Mouse (Mus musculus): ENCODE measurements around the gene Cog7. TPM values are rescaled to one million over a fixed set of nuclear protein-coding genes. Genes with fewer than 3 reads are reported as not detected.
A peak's percentile ranks its signal among the peaks of the same experiment; 100 is the strongest.

Cog7 gene
- polyA plus RNA-seq, 1 experiment from 2014 or later = 22.5 TPM

DNA sequence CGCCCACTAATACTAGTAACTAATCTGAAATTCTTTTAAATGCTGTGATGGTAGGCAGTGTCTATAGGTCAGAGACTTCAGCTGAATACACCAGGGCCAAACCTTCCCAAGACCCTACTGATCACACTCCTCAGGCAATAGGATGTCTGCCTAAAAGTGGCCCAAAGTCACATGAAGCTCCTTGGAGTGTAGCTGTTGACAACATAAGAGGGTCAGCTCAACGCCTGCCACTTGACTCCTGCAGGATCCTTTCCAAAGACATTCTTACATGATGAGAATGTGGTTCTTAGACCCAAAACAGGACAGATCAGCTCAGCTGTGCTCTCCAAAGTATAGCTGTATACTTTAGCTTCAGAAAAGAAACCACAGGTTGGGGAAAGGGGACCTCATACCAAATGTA lies 39.1 kb downstream of the Cog7 start:
- Histone ChIP-seq H3K36me3 (peaks cover 21% of the 10 kb centered on the region), H3K27ac (no peak overlapping the region), H3K27me3 (no peaks in the 10 kb centered on the region), H3K4me3 (no peak overlapping the region), H3K9ac (no peak overlapping the region), H3K4me2 (no peak overlapping the region), H3K4me1 (replicated peaks) (peaks cover 23% of the 10 kb centered on the region), H3K9me3 (no peaks in the 10 kb centered on the region)
- no peak for ATAC-seq (ENCODE audit: low FRiP score)
- 91% methylated on average over 2 of the region's 2 CpGs for WGBS

GRCm38 (mm10) chr7:121941640-121942039 lies 39.9 kb downstream of the Cog7 start:
- no peaks in the 10 kb centered on the region for H3K9me3 ChIP-seq
- ATAC-seq (ENCODE audit: low FRiP score) = no peak
- H3K9ac ChIP-seq = no peak overlapping the region
- no peak overlapping the region for H3K4me2 ChIP-seq
- H3K27me3 ChIP-seq = no peaks in the 10 kb centered on the region
- H3K4me3 ChIP-seq = no peak overlapping the region
- H3K4me1 ChIP-seq (replicated peaks) = peaks cover 28% of the 10 kb centered on the region
- H3K27ac ChIP-seq = no peak overlapping the region
- H3K36me3 ChIP-seq = peaks cover 21% of the 10 kb centered on the region
- 90% methylated on average over 3 of the region's 3 CpGs for WGBS

DNA sequence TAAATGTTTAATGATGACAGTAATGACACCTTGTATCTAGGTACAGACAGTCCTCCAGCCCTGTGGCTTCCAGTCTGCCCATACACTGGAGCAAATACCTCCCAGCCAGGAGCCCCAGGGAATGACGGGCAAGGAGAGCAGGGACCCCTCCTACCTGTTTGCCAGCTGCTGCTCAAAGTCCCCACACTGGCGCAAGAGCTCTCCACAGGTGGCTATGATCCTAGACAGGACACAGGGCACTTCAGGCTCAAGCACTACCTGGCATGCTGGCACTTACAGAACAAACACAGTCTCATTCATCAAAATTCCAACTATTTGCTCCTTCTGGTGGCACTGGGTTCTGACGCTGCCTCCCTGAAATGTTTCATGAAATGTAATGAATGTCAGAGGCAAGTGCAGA lies 40.5 kb downstream of the Cog7 start:
- Histone ChIP-seq H3K4me3 (no peak overlapping the region), H3K36me3 (peaks cover 21% of the 10 kb centered on the region), H3K27me3 (no peaks in the 10 kb centered on the region), H3K9me3 (no peaks in the 10 kb centered on the region), H3K4me1 (replicated peaks) (peaks cover 32% of the 10 kb centered on the region), H3K9ac (no peak overlapping the region), H3K4me2 (no peak overlapping the region), H3K27ac (no peak overlapping the region)
- WGBS = 83% methylated on average over 3 of the region's 3 CpGs
- ATAC-seq (ENCODE audit: low FRiP score) = no peak

- H3K4me2 ChIP-seq = no peak overlapping the region
- H3K9me3 ChIP-seq = no peaks in the 10 kb centered on the region
- ATAC-seq (ENCODE audit: low FRiP score) = peak; percentile 66; the same call in 1 of the 2 replicates
- no peaks in the 10 kb centered on the region for H3K27me3 ChIP-seq
- H3K4me3 ChIP-seq = no peak overlapping the region
- peaks cover 32% of the 10 kb centered on the region for H3K4me1 ChIP-seq (replicated peaks)
- H3K27ac ChIP-seq = no peak overlapping the region
- no peak overlapping the region for H3K9ac ChIP-seq
- WGBS = 43% methylated on average over 4 of the region's 4 CpGs
- peaks cover 27% of the 10 kb centered on the region for H3K36me3 ChIP-seq
These were observed 41.8 kb downstream of the Cog7 start for GRCm38 (mm10) chr7:121939729-121940128.

GRCm38 (mm10) chr7:121939244-121939643 lies 42.3 kb downstream of the Cog7 start:
- H3K36me3 ChIP-seq = peaks cover 27% of the 10 kb centered on the region
- 63% methylated on average over 6 of the region's 6 CpGs for WGBS
- H3K4me3 ChIP-seq = no peak overlapping the region
- H3K27me3 ChIP-seq = no peaks in the 10 kb centered on the region
- no peak overlapping the region for H3K9ac ChIP-seq
- H3K9me3 ChIP-seq = no peaks in the 10 kb centered on the region
- H3K4me2 ChIP-seq = no peak overlapping the region
- no peak overlapping the region for H3K27ac ChIP-seq
- no peak for ATAC-seq (ENCODE audit: low FRiP score)
- H3K4me1 ChIP-seq (replicated peaks) = peaks cover 32% of the 10 kb centered on the region

DNA sequence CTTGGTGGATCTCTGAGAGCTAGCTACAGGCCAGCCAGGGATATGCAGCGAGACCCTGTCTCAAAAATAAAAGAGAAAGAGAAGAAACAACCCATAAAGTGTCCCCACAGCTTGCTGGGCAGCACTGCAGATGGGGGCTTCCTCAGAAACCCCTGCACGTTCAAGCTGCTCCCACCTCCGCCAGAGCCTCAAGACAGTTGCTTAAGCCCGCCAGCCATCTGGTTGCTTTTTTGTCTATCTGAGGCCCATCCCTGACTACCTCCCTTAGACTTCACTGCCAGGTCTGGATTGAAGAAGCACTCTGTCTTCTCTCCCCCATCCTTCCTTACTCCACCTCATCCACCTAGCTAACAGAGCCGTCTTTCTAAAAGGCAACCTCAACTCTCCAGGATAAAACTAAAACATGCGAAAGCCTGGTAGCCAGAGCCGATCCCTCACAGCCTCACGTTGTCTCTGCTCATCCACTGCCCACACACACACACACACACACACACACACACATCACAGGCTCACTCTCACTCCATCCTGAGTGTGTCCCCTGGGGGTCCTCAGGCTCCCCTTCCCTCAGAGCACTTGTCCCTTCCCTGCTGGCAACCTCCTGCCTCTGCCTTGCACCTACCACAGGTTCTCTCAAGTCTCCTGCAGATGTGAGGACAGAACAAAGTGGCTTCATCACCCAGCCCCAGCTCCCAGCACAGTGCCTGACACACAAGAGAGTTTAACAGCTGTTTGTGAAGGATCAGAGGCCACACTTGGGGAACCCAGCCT lies 43.2 kb downstream of the Cog7 start:
- 73% methylated on average over 8 of the region's 8 CpGs for WGBS
- H3K4me1 ChIP-seq (replicated peaks) = peaks cover 32% of the 10 kb centered on the region
- no peak overlapping the region for H3K27ac ChIP-seq
- no peak overlapping the region for H3K9ac ChIP-seq
- H3K27me3 ChIP-seq = no peaks in the 10 kb centered on the region
- H3K4me2 ChIP-seq = no peak overlapping the region
- peaks cover 19% of the 10 kb centered on the region for H3K36me3 ChIP-seq
- ATAC-seq (ENCODE audit: low FRiP score) = no peak; the same call in 1 of the 2 replicates
- no peaks in the 10 kb centered on the region for H3K9me3 ChIP-seq
- no peak overlapping the region for H3K4me3 ChIP-seq

- Histone ChIP-seq H3K4me1 (replicated peaks) (peaks cover 32% of the 10 kb centered on the region), H3K36me3 (peaks cover 13% of the 10 kb centered on the region), H3K27ac (0 out of 2 replicates have a peak overlapping the region, but pooled peaks have one; percentile 26), H3K4me2 (no peak overlapping the region), H3K9me3 (no peaks in the 10 kb centered on the region), H3K4me3 (no peak overlapping the region), H3K27me3 (no peaks in the 10 kb centered on the region), H3K9ac (no peak overlapping the region)
- 67% methylated on average over 14 of the region's 14 CpGs for WGBS
- no peak for ATAC-seq (ENCODE audit: low FRiP score)
These were observed 44.5 kb downstream of the Cog7 start for GRCm38 (mm10) chr7:121936861-121937630.

- Histone ChIP-seq H3K9me3 (no peaks in the 10 kb centered on the region), H3K4me1 (replicated peaks) (peaks cover 35% of the 10 kb centered on the region), H3K36me3 (peaks cover 17% of the 10 kb centered on the region), H3K27ac (no peak overlapping the region), H3K4me3 (no peak overlapping the region), H3K9ac (no peak overlapping the region), H3K27me3 (no peaks in the 10 kb centered on the region), H3K4me2 (no peak overlapping the region)
- WGBS = 83% methylated on average over 12 of the region's 12 CpGs
- ATAC-seq (ENCODE audit: low FRiP score) = no peak
These were observed 45.4 kb downstream of the Cog7 start for GRCm38 (mm10) chr7:121935906-121936794.

- WGBS = 97% methylated on average over 2 of the region's 2 CpGs
- H3K4me3 ChIP-seq = no peak overlapping the region
- H3K4me2 ChIP-seq = no peak overlapping the region
- H3K27me3 ChIP-seq = no peaks in the 10 kb centered on the region
- no peak overlapping the region for H3K27ac ChIP-seq
- peaks cover 32% of the 10 kb centered on the region for H3K4me1 ChIP-seq (replicated peaks)
- no peak overlapping the region for H3K9ac ChIP-seq
- peaks cover 35% of the 10 kb centered on the region for H3K36me3 ChIP-seq
- no peaks in the 10 kb centered on the region for H3K9me3 ChIP-seq
- no peak for ATAC-seq (ENCODE audit: low FRiP score)
These were observed 47.2 kb downstream of the Cog7 start for GRCm38 (mm10) chr7:121934346-121934745.

DNA sequence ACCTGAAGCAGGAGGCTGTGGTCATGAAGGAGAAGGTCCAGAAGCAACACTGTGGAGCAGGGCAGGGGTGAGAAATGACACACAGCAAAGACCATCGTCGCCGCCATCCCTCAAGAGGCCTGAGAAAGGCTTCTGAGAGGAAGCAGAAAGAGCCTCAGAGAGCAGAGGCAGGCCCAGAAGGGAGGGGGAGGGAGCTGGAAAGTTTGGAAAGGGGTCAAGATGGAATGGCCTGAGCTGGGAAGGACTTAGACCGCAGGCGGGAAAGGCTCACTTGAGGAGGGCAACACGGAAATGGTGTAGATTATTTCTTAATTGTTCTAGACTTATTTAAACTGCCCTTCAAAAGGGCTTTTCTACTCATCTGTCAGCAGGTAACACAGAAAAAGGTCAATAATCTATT lies 47.8 kb downstream of the Cog7 start:
- Histone ChIP-seq H3K4me1 (replicated peaks) (peaks cover 25% of the 10 kb centered on the region), H3K27me3 (no peaks in the 10 kb centered on the region), H3K4me2 (no peak overlapping the region), H3K4me3 (no peak overlapping the region), H3K27ac (no peak overlapping the region), H3K9me3 (no peaks in the 10 kb centered on the region), H3K9ac (no peak overlapping the region), H3K36me3 (peaks cover 42% of the 10 kb centered on the region)
- 87% methylated on average over 6 of the region's 6 CpGs for WGBS
- no peak for ATAC-seq (ENCODE audit: low FRiP score)

DNA sequence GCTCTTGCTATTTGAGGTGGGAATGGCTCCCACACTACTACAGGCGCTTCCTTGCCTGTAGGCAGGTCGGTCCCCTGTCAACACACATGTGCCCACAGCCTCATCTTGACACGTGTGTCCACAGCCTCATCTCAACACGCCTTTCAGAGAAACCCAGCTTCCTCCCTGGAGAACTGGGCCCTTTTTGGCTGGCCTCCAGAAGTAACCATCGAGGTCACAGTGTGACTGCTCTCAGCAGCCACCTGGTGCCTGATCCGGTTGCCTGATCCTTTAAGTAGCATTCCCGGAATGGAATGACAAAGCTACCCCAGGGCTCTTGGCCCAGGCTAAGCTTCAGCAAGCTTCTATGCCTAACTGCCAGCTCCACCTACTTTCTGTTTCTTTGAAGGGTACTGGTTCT lies 50.3 kb downstream of the Cog7 start:
- Histone ChIP-seq H3K27ac (0 out of 2 replicates have a peak overlapping the region, but pooled peaks have one; percentile 18), H3K27me3 (no peaks in the 10 kb centered on the region), H3K4me1 (replicated peaks) (peaks cover 6% of the 10 kb centered on the region; the same call in 1 of the 2 replicates), H3K36me3 (peaks cover 62% of the 10 kb centered on the region), H3K9ac (no peak overlapping the region), H3K4me2 (no peak overlapping the region), H3K9me3 (no peaks in the 10 kb centered on the region), H3K4me3 (no peak overlapping the region)
- WGBS = 48% methylated on average over 7 of the region's 7 CpGs
- no peak for ATAC-seq (ENCODE audit: low FRiP score)

DNA sequence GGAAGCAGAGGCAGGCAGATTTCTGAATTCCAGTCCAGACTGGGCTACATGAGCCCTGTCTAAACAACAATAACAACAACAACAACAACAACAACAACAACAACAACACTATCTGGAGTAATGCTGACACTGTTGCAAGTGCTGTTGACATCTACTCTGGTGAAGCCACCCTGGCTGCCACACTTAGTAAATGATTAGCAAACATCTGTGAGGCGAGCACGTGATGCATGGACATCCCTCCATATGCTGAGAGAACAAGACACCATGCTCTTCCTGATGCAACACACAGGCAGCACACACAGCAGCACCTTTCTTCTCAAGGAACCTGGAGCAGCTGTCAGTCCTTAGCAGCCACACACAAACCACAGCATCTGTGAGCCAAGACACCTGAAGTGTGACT lies 53.6 kb downstream of the Cog7 start:
- Histone ChIP-seq H3K9me3 (no peaks in the 10 kb centered on the region), H3K4me1 (replicated peaks) (peaks cover 6% of the 10 kb centered on the region; the same call in 1 of the 2 replicates), H3K36me3 (peaks cover 78% of the 10 kb centered on the region), H3K4me2 (no peak overlapping the region), H3K9ac (no peak overlapping the region), H3K4me3 (no peak overlapping the region), H3K27me3 (no peaks in the 10 kb centered on the region), H3K27ac (no peak overlapping the region)
- 92% methylated on average over 2 of the region's 2 CpGs for WGBS
- ATAC-seq (ENCODE audit: low FRiP score) = no peak
